Mouse (Mus musculus): ENCODE measurements around the gene Rnf40.
"Not testable (repeated sequence)": the region's sequence is repeated elsewhere in the genome, so short reads cannot be mapped to it uniquely, and the experiment has no call there.

The Rnf40 gene

DNA sequence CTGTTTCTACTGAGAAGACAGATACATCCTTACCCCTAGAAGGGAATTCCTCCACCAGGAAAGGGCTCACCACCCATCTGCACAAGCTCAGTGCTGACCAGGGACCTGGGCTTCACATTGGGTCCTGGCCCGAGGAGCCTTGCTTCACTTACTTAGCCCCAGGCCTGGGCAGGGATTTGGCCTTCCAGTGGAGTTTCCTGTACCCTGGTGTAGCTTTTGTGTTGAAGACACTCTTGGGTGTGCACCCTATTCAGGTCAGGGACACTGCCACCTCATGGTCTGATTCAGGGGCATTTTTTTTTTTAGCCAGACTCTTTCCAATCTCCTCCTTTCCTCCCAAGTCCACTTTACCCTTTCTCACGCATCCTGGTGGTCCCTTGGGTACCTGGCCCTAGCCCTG, 14.3 kb downstream of the Rnf40 start:
- DNase-seq (ENCODE audit: low spot score in 2 of 2) = no peak

DNA sequence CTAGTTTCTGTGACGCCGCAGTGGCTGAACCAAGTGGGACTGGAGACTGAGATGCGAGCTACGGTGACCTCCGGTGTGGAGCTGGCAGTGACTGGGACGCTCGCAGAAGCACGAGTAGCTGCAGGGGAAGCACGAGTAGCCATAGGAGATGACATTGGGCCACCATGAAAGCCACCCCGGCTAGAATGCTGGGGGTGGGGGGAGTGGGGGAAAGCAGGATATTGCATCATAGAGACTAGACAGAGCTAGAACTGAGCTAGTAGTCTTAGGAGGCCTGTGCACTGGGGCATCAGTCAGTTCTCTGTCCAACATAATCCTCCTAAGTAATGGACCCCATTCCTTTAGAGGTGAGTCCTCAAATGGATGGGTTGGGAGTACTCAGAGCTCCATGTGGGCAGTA, 15.7 kb downstream of the Rnf40 start:
- DNase-seq (ENCODE audit: low spot score in 2 of 2) = no peak

DNA sequence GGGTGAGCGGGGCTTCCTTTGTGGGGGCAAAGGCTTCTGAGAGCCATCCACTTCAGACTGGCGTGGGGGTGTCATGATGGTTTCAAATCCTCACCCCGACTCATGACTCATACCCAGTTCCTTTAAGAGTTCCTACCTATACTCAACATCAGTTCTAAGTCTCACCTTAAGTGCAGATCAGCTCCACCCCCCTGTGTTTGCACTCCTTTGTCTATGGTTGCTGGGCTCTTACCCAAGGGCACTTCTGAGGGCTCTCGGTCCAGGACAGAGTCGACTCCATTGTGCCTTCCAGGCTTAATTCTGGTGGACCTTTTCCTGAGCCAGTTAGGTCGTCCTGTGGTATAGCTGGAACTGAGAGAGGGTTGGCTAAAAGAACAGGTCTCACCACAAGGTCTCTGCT, 18.6 kb downstream of the Rnf40 start:
- no peak for DNase-seq (ENCODE audit: low spot score in 2 of 2)

DNA sequence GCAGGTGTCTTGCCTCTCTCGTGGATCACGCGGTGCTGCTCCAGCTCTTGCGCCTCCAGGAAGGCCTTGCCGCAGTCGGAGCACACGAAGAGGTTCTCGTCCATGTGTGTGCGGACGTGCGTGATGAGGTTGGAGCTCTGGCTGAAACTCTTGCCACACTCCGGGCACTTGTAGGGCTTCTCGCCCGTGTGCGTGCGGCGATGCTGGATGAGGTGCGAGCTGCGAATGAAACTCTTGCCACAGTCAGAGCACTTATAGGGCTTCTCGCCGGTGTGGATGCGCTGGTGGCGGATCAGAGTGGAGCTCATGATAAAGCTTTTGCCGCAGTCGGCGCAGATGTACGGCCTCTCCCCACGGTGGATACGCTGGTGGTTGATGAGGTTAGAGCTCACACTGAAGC, 22.4 kb downstream of the Rnf40 start:
- DNase-seq (ENCODE audit: low spot score in 2 of 2) = no peak

DNA sequence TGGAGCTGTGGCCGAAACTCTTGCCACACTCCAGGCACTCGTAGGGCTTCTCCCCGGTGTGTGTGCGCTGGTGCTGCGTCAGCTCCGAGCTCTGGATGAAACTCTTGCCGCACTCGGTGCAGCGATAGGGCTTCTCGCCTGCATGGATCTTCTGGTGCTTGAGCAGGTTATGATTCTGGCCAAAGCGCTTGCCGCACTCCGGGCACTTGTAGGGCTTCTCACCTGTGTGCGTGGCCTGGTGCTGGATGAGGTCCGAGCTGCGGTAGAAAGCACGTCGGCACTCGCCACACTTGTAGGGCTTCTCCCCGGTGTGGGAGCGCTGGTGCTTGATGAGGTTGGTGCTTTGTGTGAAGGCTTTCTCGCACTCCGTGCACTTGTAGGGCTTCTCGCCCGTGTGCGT, 23.0 kb downstream of the Rnf40 start:
- DNase-seq (ENCODE audit: low spot score in 2 of 2) = no peak

DNA sequence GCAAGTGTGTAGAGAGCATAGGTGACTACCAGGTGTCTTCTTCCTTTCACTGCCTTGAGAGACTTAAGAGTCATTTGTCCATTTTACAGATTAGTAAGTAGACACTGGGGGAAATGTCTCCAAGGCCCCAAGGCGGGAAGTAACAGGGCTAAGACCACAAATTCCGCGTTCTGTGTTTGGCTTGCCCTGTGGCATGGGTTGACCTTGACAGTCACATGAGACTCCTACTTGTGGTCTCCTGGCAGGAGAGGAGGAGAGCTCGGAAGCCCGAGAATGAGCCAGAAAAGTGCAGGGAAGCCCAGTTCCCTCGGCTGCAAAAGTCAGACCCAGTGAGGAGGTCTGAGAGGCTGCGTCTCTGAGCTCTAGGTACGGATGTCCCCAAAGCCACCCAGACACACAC, 24.9 kb downstream of the Rnf40 start:
- DNase-seq (ENCODE audit: low spot score in 2 of 2) = no peak

DNA sequence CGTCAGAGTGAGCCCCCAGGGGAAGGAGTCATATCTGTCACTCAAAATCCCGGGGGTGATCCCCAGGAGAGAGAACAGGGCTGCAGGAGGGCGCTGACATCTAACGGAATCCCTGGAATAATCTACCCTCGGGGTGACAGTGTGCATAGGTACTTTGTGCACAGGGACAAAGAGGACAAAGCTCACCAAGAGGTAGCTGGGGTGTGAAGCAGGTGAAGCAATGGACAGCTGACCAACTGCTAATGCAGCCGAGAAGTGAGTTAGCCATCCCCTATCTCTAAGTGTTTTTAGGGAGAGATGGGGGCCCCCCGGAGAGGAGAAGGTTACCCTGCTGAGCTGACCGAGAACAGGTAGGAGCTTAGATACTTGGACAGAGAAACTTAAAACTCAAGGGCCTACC, 25.5 kb downstream of the Rnf40 start:
- DNase-seq (ENCODE audit: low spot score in 2 of 2) = no peak

DNA sequence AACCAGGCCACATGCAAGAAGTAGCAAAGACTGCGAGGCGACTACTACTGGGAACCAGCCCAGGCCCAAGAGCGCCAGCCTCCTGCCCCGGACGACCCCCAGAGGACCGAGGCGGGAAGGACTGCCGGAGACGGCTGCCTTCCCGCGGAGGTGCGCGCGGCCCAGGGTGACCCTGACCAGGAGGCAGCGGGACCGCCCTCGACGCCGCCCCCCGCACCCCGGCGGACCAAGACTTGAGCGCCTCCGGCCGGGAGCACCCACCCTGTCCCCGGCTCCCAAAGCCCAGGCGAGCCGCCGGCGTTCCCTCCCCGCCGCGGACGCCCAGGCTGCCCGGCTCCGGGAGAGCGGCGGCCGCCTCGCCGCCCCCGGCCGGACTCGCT, 25.9 kb downstream of the Rnf40 start:
- DNase-seq (ENCODE audit: low spot score in 2 of 2) = no peak

DNA sequence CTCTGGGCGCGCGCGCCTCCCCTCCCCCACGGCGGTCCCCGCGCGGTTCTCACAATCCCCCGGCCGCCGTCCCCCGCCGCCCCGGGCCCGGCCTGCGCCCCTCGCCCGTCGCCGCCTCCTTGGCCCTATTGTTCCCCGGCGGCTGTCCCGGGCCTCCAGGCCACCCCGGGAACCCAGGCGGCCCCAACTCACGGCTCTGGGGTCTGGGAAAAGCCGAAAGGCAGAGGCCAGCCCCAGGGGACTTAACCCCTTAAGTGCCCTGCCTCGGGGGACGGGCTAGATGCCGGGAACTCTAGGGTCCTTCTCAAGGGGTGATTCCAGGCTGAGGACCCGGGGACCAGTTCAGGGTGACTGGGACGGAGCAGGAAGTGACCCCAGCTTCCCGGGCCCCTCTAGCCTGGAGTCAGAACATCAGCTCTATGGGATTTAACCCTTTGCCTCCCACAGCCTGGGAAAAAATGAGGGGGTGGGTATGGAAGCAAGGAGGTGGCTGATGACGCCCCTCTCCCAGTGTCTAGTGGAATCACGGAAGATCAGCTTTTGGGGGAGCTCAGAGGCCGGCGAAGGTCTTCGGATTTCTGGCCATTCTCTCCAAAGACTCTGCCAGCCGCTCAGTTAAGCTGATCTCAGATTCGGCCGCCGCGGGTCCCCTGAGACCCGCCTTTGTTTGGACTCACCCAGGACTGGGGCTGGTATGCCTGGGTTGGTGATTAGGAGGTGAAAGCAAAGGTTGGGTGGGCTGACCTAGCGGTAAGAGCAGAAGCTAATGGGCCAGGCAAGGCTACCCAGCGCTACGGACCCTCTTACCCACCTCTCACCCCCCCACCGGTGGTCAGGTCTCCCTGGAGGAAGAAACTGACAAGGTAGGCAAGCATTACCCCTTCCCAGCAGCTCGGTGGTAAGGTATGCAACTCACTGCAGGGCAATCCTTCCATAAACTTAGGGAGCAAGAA, 26.6 kb downstream of the Rnf40 start, which contains the start of gene Zfp629:
Zfp629 (minus strand) TSS at position 907 of the 953 bp plus-strand sequence.
- peak; percentile 62 for DNase-seq (ENCODE audit: low spot score in 2 of 2)

DNA sequence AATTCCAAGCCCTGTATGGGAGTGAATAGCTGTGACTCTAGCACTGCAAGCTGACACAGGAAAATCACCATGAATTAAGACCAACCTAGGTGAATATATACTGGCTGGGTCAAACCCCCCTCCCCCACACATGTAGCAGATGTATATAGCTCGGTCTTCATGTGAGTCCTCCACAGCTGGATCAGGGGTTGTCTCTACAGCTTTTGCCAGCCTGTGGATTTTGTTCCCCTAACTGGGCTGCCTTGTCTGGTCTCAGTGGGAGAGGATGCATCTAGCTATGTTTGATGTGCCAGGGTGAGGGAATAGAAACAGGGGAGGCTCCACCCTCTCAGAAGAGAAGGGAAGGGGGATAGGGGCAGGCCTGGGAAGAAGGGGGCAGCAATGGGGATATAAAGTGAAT, 27.8 kb downstream of the Rnf40 start:
- DNase-seq (ENCODE audit: low spot score in 2 of 2) = no peak

DNA sequence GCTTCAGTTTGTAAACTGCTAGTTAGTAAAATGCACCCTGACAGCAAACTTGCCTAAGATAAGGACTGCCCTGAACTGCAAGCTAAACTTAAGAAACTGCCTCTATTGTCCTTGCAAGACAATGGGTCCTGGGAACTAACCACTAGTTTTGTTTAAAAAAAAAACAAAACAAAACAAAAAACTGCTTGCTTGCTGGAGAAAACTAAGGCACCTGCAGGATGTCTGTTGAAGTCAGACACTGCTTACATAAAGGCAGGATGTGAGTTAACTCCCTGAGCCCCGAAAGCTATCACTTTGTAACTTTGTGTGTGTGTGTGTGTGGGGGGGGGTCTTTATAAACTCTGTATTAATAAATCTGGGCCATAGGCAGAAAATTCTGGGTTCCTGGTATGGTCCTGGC, 28.3 kb downstream of the Rnf40 start:
- no peak for DNase-seq (ENCODE audit: low spot score in 2 of 2)

DNA sequence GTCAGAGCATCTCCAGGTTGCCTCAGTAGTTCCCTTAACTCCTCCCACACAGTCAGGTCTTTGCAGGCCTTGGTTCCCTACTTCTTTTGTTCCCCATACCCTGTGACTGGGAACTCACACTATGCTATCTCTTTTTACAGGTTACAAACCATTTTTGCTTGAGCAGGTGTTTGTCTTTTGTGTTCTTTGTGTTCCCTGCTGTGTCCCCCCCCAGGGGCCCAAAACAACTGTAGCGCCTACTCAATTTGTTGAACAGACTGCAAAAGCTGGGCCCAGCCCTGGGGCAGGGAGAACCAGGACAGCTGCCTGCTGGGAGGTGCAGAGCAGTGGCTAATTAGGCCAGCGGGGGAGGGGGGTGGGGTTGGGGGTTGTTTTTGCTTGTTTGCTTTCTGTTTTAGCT, 29.4 kb downstream of the Rnf40 start:
- no peak for DNase-seq (ENCODE audit: low spot score in 2 of 2)

DNA sequence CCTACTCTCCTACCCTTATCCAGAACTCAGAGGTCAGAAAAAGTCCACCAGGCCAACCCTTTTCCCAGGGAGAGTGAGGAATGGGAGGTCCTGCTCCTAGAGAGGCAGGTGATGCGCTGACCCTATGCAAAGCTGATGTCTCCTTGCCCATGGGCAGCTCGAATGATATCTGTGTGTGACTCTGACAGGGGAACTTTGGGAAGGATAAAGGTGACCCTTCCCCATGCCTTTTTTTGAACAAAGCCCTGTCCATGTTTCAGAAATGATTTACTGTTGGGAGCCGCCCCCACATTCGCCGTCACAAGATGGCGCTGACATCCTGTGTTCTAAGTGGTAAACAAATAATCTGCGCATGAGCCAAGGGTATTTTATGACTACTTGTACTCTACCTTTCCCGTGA, 29.8 kb downstream of the Rnf40 start:
- DNase-seq (ENCODE audit: low spot score in 2 of 2) = not testable (repeated sequence)

DNA sequence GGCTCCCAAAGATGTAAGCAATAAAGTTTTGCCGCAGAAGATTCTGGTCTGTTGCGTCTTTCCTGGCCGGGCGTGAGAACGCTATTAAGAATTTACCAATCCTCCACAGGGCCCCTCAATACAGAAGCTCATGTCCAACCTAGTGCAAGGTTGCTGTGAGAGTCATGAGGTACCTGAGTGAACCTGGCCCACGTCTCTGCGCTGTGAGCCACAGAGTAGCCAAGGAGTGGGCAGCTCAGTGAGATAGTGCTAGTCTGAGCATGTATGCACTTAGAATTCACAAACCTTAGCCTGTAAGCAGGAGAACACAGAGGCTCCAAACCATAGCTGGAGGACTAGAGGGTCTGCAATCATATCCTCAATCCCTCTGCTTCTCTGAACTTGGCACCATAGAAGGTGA, 37.5 kb downstream of the Rnf40 start:
- DNase-seq (ENCODE audit: low spot score in 2 of 2) = no peak

DNA sequence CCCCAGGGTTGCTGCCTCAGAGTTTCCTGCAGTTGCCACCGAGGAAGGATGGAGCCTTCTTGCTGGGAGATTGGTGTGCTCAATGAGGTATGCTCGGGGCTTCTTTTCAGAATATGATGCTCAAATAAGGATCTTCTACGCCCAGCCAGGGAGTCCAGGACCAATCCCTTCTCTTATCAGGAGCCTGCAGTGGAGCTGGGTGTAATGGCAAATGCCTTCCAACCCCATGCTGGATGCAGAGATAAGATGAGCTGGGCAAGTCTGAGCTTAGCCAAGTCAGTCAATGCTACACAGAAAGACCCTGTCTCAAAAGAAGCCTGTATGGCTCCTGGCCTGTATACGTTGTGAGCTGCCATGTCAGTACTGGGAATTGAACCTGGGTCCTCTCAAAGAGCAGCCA, 37.9 kb downstream of the Rnf40 start:
- DNase-seq (ENCODE audit: low spot score in 2 of 2) = peak; percentile 40 to 61

DNA sequence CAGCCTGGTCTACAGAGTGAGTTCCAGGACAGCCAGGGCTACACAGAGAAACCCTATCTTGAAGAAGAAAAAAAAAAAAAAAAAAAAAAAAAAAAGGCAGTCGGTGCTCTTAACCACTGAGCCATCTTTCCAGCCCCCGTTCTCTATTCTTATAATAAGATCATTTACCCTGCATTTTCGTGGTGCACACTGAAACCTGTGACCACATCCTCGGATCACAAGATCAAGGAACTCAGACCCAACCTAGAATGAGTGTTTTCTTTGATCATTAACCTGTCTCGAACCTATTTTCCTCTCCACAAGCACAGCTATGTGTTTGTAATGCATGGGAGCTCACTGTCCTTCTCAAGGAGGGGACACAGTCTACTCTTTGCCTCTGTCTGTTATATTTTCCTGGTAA, 40.1 kb downstream of the Rnf40 start:
- DNase-seq (ENCODE audit: low spot score in 2 of 2) = no peak

DNA sequence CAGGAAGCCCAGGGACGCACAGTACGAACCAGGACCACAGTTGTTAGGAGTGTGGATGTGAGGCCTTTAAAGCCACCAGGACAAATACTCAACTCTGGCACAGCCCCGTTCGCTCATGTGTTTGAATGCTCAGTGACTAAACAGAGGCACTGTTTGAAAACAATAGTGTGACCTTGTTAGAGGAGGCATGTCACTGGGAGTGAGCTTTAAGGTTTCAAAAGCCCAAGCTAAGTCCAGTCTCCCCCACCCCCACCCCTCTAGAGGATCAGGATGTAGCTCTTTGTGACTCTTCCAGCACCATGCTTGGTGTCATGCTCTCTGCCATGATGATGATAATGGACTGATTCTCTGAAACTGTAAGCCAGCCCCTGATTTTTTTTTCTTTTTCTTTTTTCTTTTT, 42.8 kb downstream of the Rnf40 start:
- no peak for DNase-seq (ENCODE audit: low spot score in 2 of 2)

DNA sequence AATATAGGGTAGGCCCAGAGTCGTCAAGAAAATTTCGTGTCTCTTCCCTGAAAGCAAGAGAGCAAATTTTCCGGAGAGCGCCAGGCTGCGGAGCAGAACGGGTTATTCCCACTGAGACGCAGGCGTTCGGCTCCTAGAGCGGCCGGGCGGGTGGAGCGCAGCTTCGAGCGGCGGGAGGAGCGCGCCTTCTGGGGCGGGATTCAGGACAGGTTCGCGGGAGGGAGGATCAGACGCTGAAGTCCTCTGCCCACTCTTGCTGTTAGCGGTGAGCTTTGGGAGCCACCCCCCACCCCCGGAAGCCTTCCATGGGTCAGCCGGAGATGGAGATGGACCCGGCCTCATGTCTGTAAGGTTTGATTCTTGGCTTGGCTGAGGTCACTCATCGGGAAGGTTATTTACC, 48.4 kb downstream of the Rnf40 start:
- DNase-seq (ENCODE audit: low spot score in 2 of 2) = peak in 1 of 2 experiments; percentile 55

DNA sequence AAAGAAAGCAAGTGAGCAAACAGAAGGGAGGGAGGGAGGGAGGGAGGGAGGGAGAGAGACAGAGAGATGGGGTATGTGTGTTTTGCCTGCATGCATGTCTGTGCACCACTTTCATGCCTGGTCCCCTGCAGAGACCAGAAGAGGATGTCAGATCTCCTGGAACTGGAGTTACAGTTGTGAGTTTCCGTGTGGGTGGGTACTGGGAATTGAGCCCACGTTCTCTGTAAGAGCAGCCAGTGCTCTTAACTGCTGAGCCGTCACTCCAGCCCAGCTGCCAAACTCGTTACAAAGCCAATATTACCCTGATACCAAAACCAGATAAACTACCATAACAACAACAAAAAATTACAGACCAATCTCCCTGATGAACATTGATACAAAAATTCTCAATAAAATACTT, 52.7 kb downstream of the Rnf40 start:
- DNase-seq (ENCODE audit: low spot score in 2 of 2) = no peak

DNA sequence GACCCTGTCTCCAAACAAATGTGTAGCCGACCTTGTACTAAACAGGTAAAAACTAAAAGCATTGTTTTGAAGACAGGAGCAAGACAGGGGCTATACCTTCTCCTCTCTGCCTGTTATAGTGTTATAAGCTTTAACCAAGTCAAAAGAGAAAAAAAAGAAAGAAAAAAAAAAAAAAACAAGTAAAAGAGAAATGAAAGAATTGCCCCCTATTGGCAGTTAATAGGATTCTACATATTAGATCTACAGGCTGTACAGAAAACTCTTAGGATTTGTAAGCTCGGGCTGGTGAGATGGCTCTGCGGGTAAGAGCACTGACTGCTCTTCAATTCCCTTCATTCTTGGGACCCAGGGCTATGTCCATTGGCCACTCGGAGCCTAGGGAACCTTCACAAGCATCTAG, 53.7 kb downstream of the Rnf40 start:
- no peak for DNase-seq (ENCODE audit: low spot score in 2 of 2)

DNA sequence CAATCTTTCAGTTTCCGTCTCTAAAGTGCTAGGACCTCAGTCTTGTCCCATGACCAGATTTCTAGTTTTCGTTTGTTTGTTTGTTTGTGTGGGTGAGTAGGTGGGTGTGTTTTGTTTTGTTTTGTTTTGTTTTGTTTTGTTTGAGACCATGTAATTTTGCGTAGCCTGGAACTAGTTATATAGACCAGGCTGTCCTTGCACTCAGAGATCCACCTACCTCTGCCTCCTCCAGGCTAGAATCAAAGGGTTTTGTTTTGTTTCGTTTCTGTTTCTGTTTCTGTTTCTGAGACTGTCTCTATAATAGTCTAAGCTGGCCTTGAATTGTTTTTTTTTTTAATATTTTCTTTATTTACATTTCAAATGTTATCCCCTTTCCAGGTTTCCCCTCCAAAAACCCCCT, 57.8 kb downstream of the Rnf40 start:
- DNase-seq (ENCODE audit: low spot score in 2 of 2) = no peak

DNA sequence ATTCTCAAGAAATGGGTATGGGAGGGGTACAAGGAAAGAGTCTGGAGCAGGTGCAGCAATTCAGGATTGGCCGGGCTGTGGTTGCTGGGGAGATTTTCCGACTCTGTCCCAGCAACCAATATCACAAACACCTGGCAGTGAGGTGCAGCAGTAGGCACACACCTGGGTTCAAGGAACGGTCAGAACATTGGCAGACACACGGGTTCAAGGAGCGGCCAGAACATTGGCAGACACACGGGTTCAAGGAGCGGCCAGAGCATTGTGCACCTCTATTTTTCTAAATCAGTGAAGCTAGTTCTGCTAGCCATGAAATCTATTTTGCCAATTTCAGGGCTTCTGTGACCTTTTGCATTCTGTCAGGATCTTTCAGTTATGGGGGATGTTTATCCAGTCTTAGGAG, 59.0 kb downstream of the Rnf40 start:
- not testable (repeated sequence) for DNase-seq (ENCODE audit: low spot score in 2 of 2)

DNA sequence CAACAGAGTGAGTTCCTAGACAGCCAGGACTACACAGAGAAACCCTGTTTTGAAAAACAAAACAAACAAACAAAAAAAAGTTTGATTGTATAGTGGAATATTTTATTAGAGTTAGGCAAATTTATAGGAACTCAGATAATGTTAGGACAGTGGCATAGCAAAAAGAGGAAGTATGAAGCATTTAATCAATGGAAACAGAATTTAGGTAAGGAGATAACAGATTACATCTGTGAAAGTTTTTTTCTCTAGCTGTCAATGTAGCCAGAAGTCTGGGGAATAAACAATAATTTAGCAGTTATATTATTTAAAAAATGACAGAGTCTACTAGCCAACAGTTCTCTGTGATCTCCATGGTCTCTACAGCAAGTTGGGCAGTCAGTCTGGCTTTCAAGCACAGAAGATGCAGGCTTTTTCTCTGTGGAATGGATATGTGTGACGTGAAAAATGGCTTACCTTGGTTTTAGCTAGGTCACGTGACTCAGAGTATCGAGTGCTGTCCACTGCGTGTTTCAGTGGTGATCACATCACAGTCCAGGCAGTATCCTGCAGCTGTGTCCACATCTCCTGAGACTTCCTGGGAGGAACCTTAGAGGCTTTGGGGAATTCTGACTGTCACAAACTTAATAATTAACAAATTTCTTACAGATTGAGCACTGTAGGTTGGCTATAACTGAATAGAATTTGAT, 60.1 kb downstream of the Rnf40 start:
- DNase-seq (ENCODE audit: low spot score in 2 of 2) = no peak

Data from spleen, postnatal 10 days (tissue).